Mouse (Mus musculus) forebrain, embryonic 11.5 days (tissue): ENCODE measurements around the gene Col6a2. TPM values are rescaled to one million over a fixed set of nuclear protein-coding genes. Genes with fewer than 3 reads are reported as not detected.

Source experiments
- ATAC-seq: fragments of 200-750 bp; cut with Nextera tagmentation; replicated peaks from 2 replicates; pipeline ENCODE4 v1.8.0; 2017; ENCODE audit warnings: moderate TSS enrichment; ENCODE audit not compliant: low FRiP score
- DNase-seq: peaks from one replicate; pipeline ENCODE4 v3.0.0-alpha.2; 2017; ENCODE audit warnings: low spot score
- H3K27ac ChIP-seq: fragments of 300-500 bp; sonication (generic); 2 replicates; pipeline ENCODE4 v1.5.1; 2014; ENCODE audit warnings: low read depth, low read length
- H3K27me3 ChIP-seq: fragments of 300-500 bp; sonication (generic); 2 replicates; pipeline ENCODE4 v1.6.1; 2014; ENCODE audit warnings: mild to moderate bottlenecking, low read length, mixed read lengths; ENCODE audit not compliant: control insufficient read depth, insufficient read depth
- H3K36me3 ChIP-seq: fragments of 300-500 bp; sonication (generic); 2 replicates; pipeline ENCODE4 v1.6.1; 2014; ENCODE audit warnings: mild to moderate bottlenecking, low read length, moderate library complexity, mixed read lengths; ENCODE audit not compliant: control insufficient read depth, insufficient read depth
- H3K4me1 ChIP-seq: fragments of 300-500 bp; sonication (generic); replicated peaks from 2 replicates; pipeline ENCODE4 v1.6.1; 2014; ENCODE audit warnings: low read length, mixed read lengths; ENCODE audit not compliant: control insufficient read depth, insufficient read depth
- H3K4me2 ChIP-seq: fragments of 300-500 bp; sonication (generic); 2 replicates; pipeline ENCODE4 v1.6.1; 2014; ENCODE audit warnings: low read depth, mild to moderate bottlenecking, low read length, moderate library complexity, mixed read lengths; ENCODE audit not compliant: severe bottlenecking
- H3K4me3 ChIP-seq: fragments of 300-500 bp; sonication (generic); 2 replicates; pipeline ENCODE4 v1.5.1; 2014; ENCODE audit warnings: low read depth, low read length
- H3K9ac ChIP-seq: fragments of 300-500 bp; sonication (generic); 2 replicates; pipeline ENCODE4 v1.6.1; 2014; ENCODE audit warnings: low read length
- H3K9me3 ChIP-seq: fragments of 300-500 bp; sonication (generic); 2 replicates; pipeline ENCODE4 v1.6.1; 2016; ENCODE audit warnings: low read length, mixed read lengths; ENCODE audit not compliant: control insufficient read depth
- WGBS: fragments of 180-500 bp; shearing (Covaris S2); extraction: QIAGEN DNeasy Blood & Tissue Kit; methylation state at CpG from one replicate; pipeline ENCODE4 v1.1.7; 2014; 5-methylcytosine and 5-hydroxymethylcytosine counted together
- polyA plus RNA-seq: library from polyadenylated mRNA; unstranded; fragments of >200 nt; fragmentation: Nextera tagmentation; extraction: Ambion mirVana; gene quantifications from 2 replicates; pipeline ENCODE4 v1.2.1, GENCODE M21; 2014

The Col6a2 gene
- polyA plus RNA-seq, result 9.6 and 12.3 TPM in 2 replicates

DNA sequence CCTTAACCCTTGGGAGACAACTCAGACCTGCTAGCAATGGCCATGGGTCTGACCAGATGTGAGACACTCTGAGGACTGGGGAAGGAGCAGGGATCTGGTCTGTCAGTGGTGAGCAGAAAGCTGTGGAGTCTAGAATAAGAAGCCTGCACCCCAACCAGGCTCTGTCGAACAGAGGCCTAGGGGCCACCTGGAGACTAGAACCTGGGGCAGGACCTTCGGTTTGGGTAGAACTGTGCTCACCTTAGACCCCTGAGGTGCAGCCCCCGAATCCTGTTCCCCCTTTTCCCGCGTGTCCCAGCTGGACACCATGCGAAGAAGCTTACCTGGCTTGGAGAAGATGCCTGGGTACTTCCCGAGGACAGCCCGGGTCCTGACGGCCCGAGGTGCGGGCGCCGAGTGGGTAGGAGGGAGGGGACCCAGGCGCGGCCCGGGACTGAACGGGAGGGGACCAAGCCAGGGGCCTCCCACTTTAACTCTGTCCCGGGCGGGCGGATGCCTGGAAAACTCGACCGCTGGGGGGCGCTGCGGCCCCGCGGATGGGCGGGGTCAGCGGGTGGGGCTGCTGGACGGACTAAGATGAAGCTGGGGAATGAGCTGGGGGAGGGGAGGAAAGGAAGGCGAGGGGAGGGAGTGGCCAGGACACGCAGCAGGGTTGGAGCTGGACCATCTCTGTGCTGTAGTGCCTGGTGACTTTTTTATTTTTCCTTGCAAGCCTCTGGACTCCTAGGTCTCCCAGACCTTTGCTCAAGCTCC is at the start of gene Col6a2:
Col6a2 (minus strand) TSS at position 703 of the 753 bp plus-strand sequence.
- WGBS, result 4% methylated on average over 31 of the region's 31 CpGs
- Histone ChIP-seq H3K27ac (no peak within 1 kb of the TSS), H3K4me1 (no peaks in the 10 kb centered on the region), H3K9ac (peak within 1 kb of the TSS; percentile 49), H3K4me3 (peak within 1 kb of the TSS; percentile 23), H3K4me2 (peak within 1 kb of the TSS; percentile 62), H3K9me3 (no peaks in the 10 kb centered on the region), H3K27me3 (no peaks in the 10 kb centered on the region), H3K36me3 (no peaks in the 10 kb centered on the region)
- DNase-seq, result peak; percentile 94
- ATAC-seq, result peak; percentile 94

GRCm38 (mm10) chr10:76671939-76672338 is 48.5 kb upstream of the Col6a2 start:
- Histone ChIP-seq H3K9ac (no peak overlapping the region), H3K36me3 (no peaks in the 10 kb centered on the region), H3K4me3 (no peak overlapping the region), H3K27ac (no peak overlapping the region), H3K4me1 (no peaks in the 10 kb centered on the region), H3K27me3 (no peaks in the 10 kb centered on the region), H3K4me2 (no peak overlapping the region), H3K9me3 (no peaks in the 10 kb centered on the region)
- WGBS, result 82% methylated on average over 9 of the region's 9 CpGs
- ATAC-seq (no peak), DNase-seq (no peak)

GRCm38 (mm10) chr10:76668947-76669284 is 45.5 kb upstream of the Col6a2 start:
- H3K36me3 ChIP-seq, result no peaks in the 10 kb centered on the region
- WGBS, result 73% methylated on average over 7 of the region's 7 CpGs
- H3K4me2 ChIP-seq, result no peak overlapping the region
- no peak for DNase-seq
- no peaks in the 10 kb centered on the region for H3K9me3 ChIP-seq
- no peak overlapping the region for H3K27ac ChIP-seq
- H3K4me1 ChIP-seq, result no peaks in the 10 kb centered on the region
- H3K27me3 ChIP-seq, result no peaks in the 10 kb centered on the region
- no peak overlapping the region for H3K4me3 ChIP-seq
- no peak overlapping the region for H3K9ac ChIP-seq
- ATAC-seq, result no peak

DNA sequence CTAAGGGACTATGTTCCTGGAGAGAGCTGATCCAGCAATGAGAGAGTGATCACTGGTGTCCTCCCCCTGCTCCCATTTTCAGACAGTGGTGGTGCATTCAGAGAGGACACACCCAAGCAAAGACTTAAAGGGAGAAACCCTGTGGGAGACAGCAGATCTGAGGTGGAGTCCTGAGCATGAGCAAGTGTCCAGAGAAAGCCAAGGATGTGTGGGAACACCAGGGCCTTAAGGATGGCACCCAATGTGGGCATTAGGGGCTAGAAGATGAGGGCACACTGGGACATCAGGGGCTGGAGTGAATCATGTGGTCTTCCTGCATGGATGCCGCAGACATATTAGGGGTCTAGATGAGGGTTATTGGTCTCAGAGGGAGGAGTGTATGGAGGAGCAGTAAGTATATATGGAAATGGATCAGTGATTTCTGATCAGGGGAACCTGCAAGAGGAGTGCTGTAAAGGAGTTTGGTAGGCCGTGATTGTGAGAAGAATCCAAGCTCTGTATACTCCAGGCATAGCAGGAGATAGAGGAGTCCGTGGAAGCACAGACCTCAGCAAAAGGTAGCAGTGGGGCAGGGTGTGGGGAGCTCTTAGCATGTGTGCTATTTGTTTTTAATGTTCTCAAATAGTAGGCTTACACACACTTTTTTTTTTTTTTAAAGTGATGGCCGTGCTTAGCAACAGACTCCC is 45.0 kb upstream of the Col6a2 start:
- WGBS, result 96% methylated on average over 4 of the region's 4 CpGs
- no peak for DNase-seq

GRCm38 (mm10) chr10:76667197-76667805 is 43.9 kb upstream of the Col6a2 start:
- Histone ChIP-seq H3K4me2 (no peak overlapping the region), H3K36me3 (no peaks in the 10 kb centered on the region), H3K9ac (no peak overlapping the region), H3K27me3 (no peaks in the 10 kb centered on the region), H3K4me3 (no peak overlapping the region), H3K27ac (no peak overlapping the region), H3K4me1 (no peaks in the 10 kb centered on the region), H3K9me3 (no peaks in the 10 kb centered on the region)
- WGBS, result 85% methylated on average over 1 of the region's 1 CpGs
- no peak for ATAC-seq
- DNase-seq, result no peak

More for the DNA sequence above, 45.0 kb upstream of the Col6a2 start:
- H3K27ac ChIP-seq, result no peak overlapping the region
- no peak for ATAC-seq
- H3K9ac ChIP-seq, result no peak overlapping the region
- H3K27me3 ChIP-seq, result no peaks in the 10 kb centered on the region
- H3K4me3 ChIP-seq, result no peak overlapping the region
- no peaks in the 10 kb centered on the region for H3K36me3 ChIP-seq
- no peaks in the 10 kb centered on the region for H3K4me1 ChIP-seq
- no peak overlapping the region for H3K4me2 ChIP-seq
- no peaks in the 10 kb centered on the region for H3K9me3 ChIP-seq

DNA sequence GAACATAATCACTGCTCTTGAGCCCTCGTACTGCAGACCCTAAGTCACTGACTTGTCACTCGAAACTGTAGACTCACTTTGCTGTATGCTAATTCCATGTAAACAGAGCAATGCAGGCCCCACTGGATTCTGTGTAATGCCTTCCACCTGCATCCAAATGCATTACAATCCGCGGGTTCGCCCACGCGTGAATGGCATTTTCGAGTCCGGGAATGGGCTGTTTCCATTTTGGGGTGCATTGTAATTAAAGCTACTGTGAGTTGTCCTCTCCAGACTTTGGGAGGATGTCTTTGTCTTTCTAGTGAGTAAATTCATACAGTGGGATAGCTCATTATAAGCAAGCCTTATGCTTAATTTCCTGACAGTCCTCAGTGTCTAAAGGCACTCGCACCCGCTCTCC is 42.1 kb upstream of the Col6a2 start:
- H3K36me3 ChIP-seq, result no peaks in the 10 kb centered on the region
- H3K4me2 ChIP-seq, result no peak overlapping the region
- no peak for ATAC-seq
- H3K9me3 ChIP-seq, result no peaks in the 10 kb centered on the region
- no peak overlapping the region for H3K4me3 ChIP-seq
- 92% methylated on average over 11 of the region's 11 CpGs for WGBS
- no peak overlapping the region for H3K27ac ChIP-seq
- no peaks in the 10 kb centered on the region for H3K27me3 ChIP-seq
- no peak overlapping the region for H3K9ac ChIP-seq
- DNase-seq, result no peak
- no peaks in the 10 kb centered on the region for H3K4me1 ChIP-seq

DNA sequence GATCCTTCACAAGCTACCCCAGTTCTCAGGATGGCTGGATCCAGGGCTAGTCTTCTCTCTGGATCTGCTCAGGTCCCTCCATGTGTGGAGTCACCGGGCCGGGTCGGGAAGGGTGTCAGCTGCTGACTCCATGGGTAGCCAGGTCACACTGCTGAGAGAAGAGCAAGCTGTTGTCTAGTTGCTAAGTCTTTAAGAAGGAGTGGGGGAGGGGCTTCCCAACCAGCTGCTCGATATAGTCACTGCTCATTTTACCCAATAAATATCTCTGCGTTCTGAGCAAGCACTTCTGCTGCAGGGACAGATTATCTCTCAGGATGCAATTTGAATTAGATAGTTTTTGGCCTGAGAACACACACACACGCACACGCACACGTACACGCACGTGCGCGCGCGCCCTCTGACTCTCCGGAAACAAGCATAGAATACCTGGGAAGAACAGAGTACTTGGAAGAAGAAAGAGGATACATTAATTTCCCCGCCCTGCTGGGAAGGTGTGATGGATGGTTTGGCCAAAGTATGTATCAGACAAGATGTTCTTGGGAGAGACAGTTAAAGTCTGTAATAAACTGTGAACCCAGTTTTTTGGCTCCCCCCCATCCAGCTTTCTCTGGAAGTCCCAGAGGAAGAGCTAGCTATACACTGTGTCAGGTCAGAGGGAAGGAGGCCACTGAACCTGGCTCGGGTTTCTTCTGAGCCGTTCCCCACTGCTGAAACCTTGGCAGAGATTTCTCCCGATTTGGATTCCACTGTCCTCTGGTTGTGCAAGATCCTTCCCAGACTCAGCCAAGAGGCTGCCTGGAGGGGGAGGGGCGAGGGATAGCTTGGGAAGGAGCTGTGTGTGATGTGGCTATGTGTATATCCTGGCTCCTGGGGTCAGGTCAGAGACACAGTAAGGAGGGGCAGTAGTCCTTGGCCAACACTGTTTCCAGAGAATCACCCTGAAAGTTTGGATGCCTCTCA is 41.0 kb upstream of the Col6a2 start:
- no peak overlapping the region for H3K4me2 ChIP-seq
- H3K9me3 ChIP-seq, result no peaks in the 10 kb centered on the region
- no peak for ATAC-seq
- DNase-seq, result no peak
- no peaks in the 10 kb centered on the region for H3K27me3 ChIP-seq
- no peak overlapping the region for H3K4me3 ChIP-seq
- H3K4me1 ChIP-seq, result no peaks in the 10 kb centered on the region
- H3K36me3 ChIP-seq, result no peaks in the 10 kb centered on the region
- WGBS, result 82% methylated on average over 20 of the region's 20 CpGs
- H3K9ac ChIP-seq, result no peak overlapping the region
- H3K27ac ChIP-seq, result no peak overlapping the region
